Mouse (Mus musculus) MEL (cell line): ENCODE measurements around the gene Aplf. TPM values are rescaled to one million over a fixed set of nuclear protein-coding genes. Genes with fewer than 3 reads are reported as not detected.
A peak's percentile ranks its signal among the peaks of the same experiment; 100 is the strongest.

Experiments used
- DNase-seq: peaks from one replicate; pipeline ENCODE4 v3.0.0; 2011; ENCODE audit warnings: low read depth, low spot score
- H3K27ac ChIP-seq: 2 replicates; pipeline ENCODE4 v1.5.1; 2012; ENCODE audit warnings: low read depth, mild to moderate bottlenecking, control low read depth, low read length, moderate library complexity; ENCODE audit not compliant: control insufficient read depth
- H3K27me3 ChIP-seq, 2 experiments: fragments of 150-350 bp in 1 of 2; sonication (generic) in 1 of 2; 2 replicates each; pipeline ENCODE4 v1.6.1; 2012; ENCODE audit warnings: low read length in 2 of 2, mild to moderate bottlenecking in 2 of 2, improper control_type of control experiment in 1 of 2, moderate library complexity in 1 of 2; ENCODE audit not compliant: insufficient read depth in 2 of 2, control insufficient read depth in 1 of 2
- H3K36me3 ChIP-seq, 2 experiments: 2 replicates each; pipeline ENCODE4 v1.6.1; 2012 to 2014; ENCODE audit warnings: low read length in 2 of 2, improper control_type of control experiment in 1 of 2, inconsistent platforms in 1 of 2, mild to moderate bottlenecking in 1 of 2; ENCODE audit not compliant: insufficient read depth in 2 of 2, control insufficient read depth in 1 of 2
- H3K4me1 ChIP-seq, 2 experiments: fragments of 150-350 bp in 1 of 2; sonication (generic) in 1 of 2; 2 replicates each; pipeline ENCODE4 v1.6.1; 2012; ENCODE audit warnings: low read length in 2 of 2, improper control_type of control experiment in 1 of 2, mild to moderate bottlenecking in 1 of 2; ENCODE audit not compliant: insufficient read depth in 2 of 2, control insufficient read depth in 1 of 2
- H3K4me3 ChIP-seq, 2 experiments: fragments of 150-350 bp in 1 of 2; sonication (generic) in 1 of 2; 2 replicates each; pipeline ENCODE4 v1.5.1; 2012; ENCODE audit warnings: low read depth in 2 of 2, low read length in 2 of 2, mild to moderate bottlenecking in 2 of 2, moderate library complexity in 2 of 2, control low read depth in 1 of 2, improper control_type of control experiment in 1 of 2; ENCODE audit not compliant: control insufficient read depth in 1 of 2, insufficient read depth in 1 of 2
- H3K79me2 ChIP-seq: 2 replicates; pipeline ENCODE4 v1.6.1; 2012; ENCODE audit warnings: mild to moderate bottlenecking, low read length, moderate library complexity; ENCODE audit not compliant: control insufficient read depth, poor library complexity, insufficient read depth
- H3K9ac ChIP-seq: 2 replicates; pipeline ENCODE4 v1.6.1; 2012; ENCODE audit warnings: low read depth, mild to moderate bottlenecking, control low read depth, low read length, moderate library complexity; ENCODE audit not compliant: control insufficient read depth, poor library complexity, severe bottlenecking
- H3K9me3 ChIP-seq: fragments of 150-350 bp; sonication (generic); replicated peaks from 2 replicates; pipeline ENCODE4 v1.6.1; 2012; ENCODE audit warnings: mild to moderate bottlenecking, low read length, improper control_type of control experiment, moderate library complexity; ENCODE audit not compliant: insufficient read depth
- CHD1 ChIP-seq: IDR thresholded peaks from 2 replicates; pipeline ENCODE4 v1.6.1; 2012; ENCODE audit warnings: low read depth, mild to moderate bottlenecking, inconsistent platforms, low read length, improper control_type of control experiment
- CTCF ChIP-seq, 3 experiments: IDR thresholded peaks in 2 of 3; conservative IDR thresholded peaks in 1 of 3; 2 replicates each; pipeline ENCODE4 v1.5.1; 2011 to 2012; ENCODE audit warnings: low read length in 3 of 3, low read depth in 2 of 3, mild to moderate bottlenecking in 2 of 3, improper control_type of control experiment in 1 of 3, inconsistent platforms in 1 of 3, mixed read lengths in 1 of 3, moderate library complexity in 1 of 3; ENCODE audit not compliant: control insufficient read depth in 1 of 3, insufficient read depth in 1 of 3, poor library complexity in 1 of 3, severe bottlenecking in 1 of 3
- E2F4 ChIP-seq: IDR thresholded peaks from 2 replicates; pipeline ENCODE4 v1.6.1; 2011; ENCODE audit warnings: low read depth, low read length, improper control_type of control experiment, borderline replicate concordance
- EP300 ChIP-seq, 2 experiments: IDR thresholded peaks; 2 replicates each; pipeline ENCODE4 v1.6.1; 2011; ENCODE audit warnings: improper control_type of control experiment in 2 of 2, low read length in 2 of 2, low read depth in 1 of 2, mild to moderate bottlenecking in 1 of 2
- GABPA ChIP-seq: IDR thresholded peaks from 2 replicates; pipeline ENCODE4 v1.6.1; 2012; ENCODE audit warnings: low read depth, mild to moderate bottlenecking, inconsistent platforms, low read length, improper control_type of control experiment, moderate library complexity
- GATA1 ChIP-seq: IDR thresholded peaks from 2 replicates; pipeline ENCODE4 v1.6.1; 2011; ENCODE audit warnings: low read depth, low read length, improper control_type of control experiment
- POLR2A ChIP-seq, 2 experiments: IDR thresholded peaks; 2 replicates each; pipeline ENCODE4 v1.6.1; 2011 to 2012; ENCODE audit warnings: low read length in 2 of 2, mild to moderate bottlenecking in 2 of 2, control low read depth in 1 of 2, improper control_type of control experiment in 1 of 2, low read depth in 1 of 2, moderate library complexity in 1 of 2; ENCODE audit not compliant: control insufficient read depth in 1 of 2, insufficient read depth in 1 of 2, poor library complexity in 1 of 2
- POLR2AphosphoS2 ChIP-seq: IDR thresholded peaks from 2 replicates; pipeline ENCODE4 v1.6.1; 2011; ENCODE audit warnings: low read length, improper control_type of control experiment
- POLR2AphosphoS5 ChIP-seq: IDR thresholded peaks from 2 replicates; pipeline ENCODE4 v1.6.1; 2012; ENCODE audit warnings: low read depth, borderline replicate concordance, mild to moderate bottlenecking, inconsistent platforms, low read length, moderate library complexity, mixed read lengths
- RCOR1 ChIP-seq: IDR thresholded peaks from 2 replicates; pipeline ENCODE4 v1.6.1; 2012; ENCODE audit warnings: low read depth, mild to moderate bottlenecking, inconsistent platforms, low read length, improper control_type of control experiment
- SIN3A ChIP-seq: IDR thresholded peaks from 2 replicates; pipeline ENCODE4 v1.6.1; 2012; ENCODE audit warnings: low read length, improper control_type of control experiment, inconsistent platforms
- SMC3 ChIP-seq: IDR thresholded peaks from 2 replicates; pipeline ENCODE4 v1.6.1; 2011; ENCODE audit warnings: low read depth, low read length, improper control_type of control experiment
- TAL1 ChIP-seq: IDR thresholded peaks from 2 replicates; pipeline ENCODE4 v1.6.1; 2012; ENCODE audit warnings: mild to moderate bottlenecking, inconsistent platforms, low read length, moderate library complexity, mixed read lengths
- TCF12 ChIP-seq: IDR thresholded peaks from 2 replicates; pipeline ENCODE4 v1.6.1; 2014; ENCODE audit warnings: low read depth, mild to moderate bottlenecking, inconsistent platforms, low read length, improper control_type of control experiment, moderate library complexity
- ZKSCAN1 ChIP-seq: IDR thresholded peaks from 2 replicates; pipeline ENCODE4 v1.6.1; 2012; ENCODE audit warnings: low read depth, mild to moderate bottlenecking, inconsistent platforms, low read length, improper control_type of control experiment, moderate library complexity
- polyA plus RNA-seq, 2 experiments: library from polyadenylated mRNA; stranded (reverse) in 1 of 2; unstranded in 1 of 2; fragments of >175 nt in 1 of 2; fragments of >200 nt in 1 of 2; gene quantifications; 2 replicates each; pipeline versions ENCODE4 v1.2.1 to v1.2.4; 2012; ENCODE audit warnings: low replicate concordance in 2 of 2, low read depth in 1 of 2; ENCODE audit not compliant: insufficient read length in 2 of 2, insufficient read depth in 1 of 2, missing spikeins in 1 of 2
- total RNA-seq: library from RNA; depleted of rRNA; stranded (reverse); fragments of 300-350 nt; gene quantifications from 2 replicates; pipeline ENCODE4 v1.2.3, GENCODE M21; 2012

Gene Aplf
- total and polyA plus RNA-seq, 3 experiments, result 12.6 to 20.3 TPM; not detected in 1

DNA sequence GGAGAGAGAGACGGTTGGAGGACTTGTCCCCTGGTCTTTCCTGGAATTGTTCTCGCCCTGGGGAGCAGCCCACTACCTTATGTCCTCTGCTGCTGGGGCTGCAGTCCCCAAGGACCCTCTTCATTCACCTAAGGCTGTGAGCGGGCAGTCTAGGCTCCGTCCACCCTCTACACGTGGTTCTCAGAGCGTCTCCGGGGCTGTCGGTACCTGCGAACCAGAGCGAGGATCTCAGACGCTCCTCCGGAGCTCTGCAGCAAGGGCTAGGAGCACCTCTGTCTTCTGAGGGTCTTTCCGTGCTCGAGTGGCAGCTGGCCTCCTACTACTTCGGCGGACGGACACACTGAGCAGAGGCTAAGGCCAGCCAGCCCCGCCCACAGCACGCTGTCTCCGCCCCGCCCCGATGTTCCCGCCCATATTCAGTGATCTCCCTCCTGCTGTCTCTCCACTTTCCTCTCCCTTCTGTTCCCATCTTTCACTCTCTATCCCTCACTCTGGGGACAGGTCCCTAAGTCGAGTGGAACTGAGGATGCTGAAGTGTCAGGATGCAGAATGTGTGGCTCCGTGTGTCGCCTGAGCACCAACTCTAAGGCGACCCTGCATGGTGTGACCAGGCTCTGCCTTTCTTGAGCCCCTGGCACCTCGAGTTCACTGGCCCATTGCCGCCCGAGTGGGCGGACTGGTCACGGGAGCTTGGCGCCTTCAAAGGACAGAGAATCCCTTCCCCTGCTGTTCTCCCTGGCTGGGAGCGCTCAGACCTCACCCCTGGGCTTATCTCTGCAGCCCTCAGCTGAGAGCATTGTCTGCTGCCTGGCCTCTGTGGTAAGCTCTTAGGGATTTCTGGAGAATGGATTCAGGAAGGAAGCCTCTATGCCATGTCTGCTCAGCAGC is 81.4 kb downstream of the Aplf start, which contains the start of gene Prokr1 (continued):
- no peak for TF ChIP-seq GABPA
- no peak for TF ChIP-seq POLR2AphosphoS2
- no peak for TF ChIP-seq CHD1
- TF ChIP-seq GATA1, result 0 out of 2 replicates have a peak, but pooled peaks have one; percentile 23
- TF ChIP-seq E2F4, result no peak
- TF ChIP-seq SMC3, result no peak

DNA sequence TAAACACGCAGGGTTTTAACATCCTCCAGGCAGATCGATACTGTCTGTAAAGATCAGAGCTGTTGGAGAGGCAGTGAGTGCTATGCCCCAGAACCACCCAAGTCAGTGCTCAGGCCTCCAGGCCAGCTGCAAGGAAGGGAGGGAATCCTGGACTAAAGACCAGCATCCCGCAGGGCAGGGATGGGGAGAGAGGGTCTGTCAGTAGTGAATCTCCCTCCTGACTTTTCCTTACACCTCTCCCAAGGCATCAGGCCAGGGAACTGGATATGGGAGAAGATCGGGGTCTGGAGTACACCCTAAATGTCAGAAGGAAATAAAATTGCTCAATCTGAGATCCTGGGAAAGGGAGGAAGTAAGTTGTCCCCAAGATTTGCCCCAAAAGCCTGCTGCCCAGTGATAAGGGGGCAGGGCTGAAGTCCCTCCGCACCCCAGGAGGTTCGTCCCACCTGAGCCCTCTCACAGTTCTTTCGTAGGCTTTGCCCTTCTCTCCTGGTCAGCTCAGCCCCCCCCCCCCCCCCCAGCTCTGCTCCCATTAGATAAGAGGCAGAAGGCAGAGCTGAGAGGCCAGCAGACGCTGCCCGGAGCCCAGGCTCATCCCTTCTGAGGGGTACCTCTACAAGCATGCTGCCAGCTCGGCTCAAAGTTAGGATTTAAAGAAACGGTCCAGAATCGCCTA is 82.1 kb downstream of the Aplf start:
- Histone ChIP-seq H3K9me3 (no peaks in the 10 kb centered on the region), H3K27ac (no peak overlapping the region), H3K27me3 (peaks cover 0 to 3% of the 10 kb centered on the region in 2 experiments; a peak in 1 of 4 replicates), H3K79me2 (no peaks in the 10 kb centered on the region; the same call in 1 of the 2 replicates), H3K4me1 (peaks cover 0 to 9% of the 10 kb centered on the region in 2 experiments; a peak in 3 of 4 replicates), H3K9ac (peak overlapping the region; percentile 78), H3K4me3 (peak overlapping the region; percentile 86 to 97), H3K36me3 (no peaks in the 10 kb centered on the region)
- no peak for TF ChIP-seq CTCF (IDR thresholded peaks at IDR 0.05 in 2 of 3, conservative IDR thresholded peaks at IDR 0.05 in 1 of 3; ENCODE audit: control insufficient read depth in 1 of 3, insufficient read depth in 1 of 3, low read depth in 2 of 3, low read length in 3 of 3, poor library complexity in 1 of 3, severe bottlenecking in 1 of 3)
- TF ChIP-seq POLR2A (IDR thresholded peaks at IDR 0.05; ENCODE audit: control insufficient read depth in 1 of 2, insufficient read depth in 1 of 2, low read depth in 1 of 2, low read length in 2 of 2, poor library complexity in 1 of 2), result no peak
- 0 out of 4 replicates have a peak, but pooled peaks of 1 of the 2 experiments have one; percentile 13 for TF ChIP-seq EP300 (IDR thresholded peaks at IDR 0.05; ENCODE audit: low read depth in 1 of 2, low read length in 2 of 2)
- TF ChIP-seq TCF12, result no peak
- TF ChIP-seq SIN3A, result peak; percentile 38; the same call in 1 of the 2 replicates
- peak; percentile 63 for TF ChIP-seq TAL1
- TF ChIP-seq POLR2AphosphoS5, result no peak
- peak; percentile 45; the same call in 1 of the 2 replicates for TF ChIP-seq RCOR1
- peak; percentile 29 for DNase-seq

GRCm38 (mm10) chr6:87583991-87584390 is 88.0 kb downstream of the Aplf start:
- Histone ChIP-seq H3K9me3 (no peaks in the 10 kb centered on the region), H3K79me2 (no peaks in the 10 kb centered on the region), H3K27me3 (no peaks in the 10 kb centered on the region), H3K9ac (no peak overlapping the region), H3K36me3 (peaks cover 0 to 13% of the 10 kb centered on the region in 2 experiments; a peak in 2 of 4 replicates), H3K4me1 (peaks cover 3 to 25% of the 10 kb centered on the region in 2 experiments; a peak in 2 of 4 replicates), H3K4me3 (no peak overlapping the region), H3K27ac (no peak overlapping the region)
- TF ChIP-seq POLR2A (IDR thresholded peaks at IDR 0.05; ENCODE audit: control insufficient read depth in 1 of 2, insufficient read depth in 1 of 2, low read depth in 1 of 2, low read length in 2 of 2, poor library complexity in 1 of 2) (no peak), EP300 (IDR thresholded peaks at IDR 0.05; ENCODE audit: low read depth in 1 of 2, low read length in 2 of 2) (no peak), ZKSCAN1 (no peak)
- DNase-seq, result no peak
